Mouse (Mus musculus) ZHBTc4 (cell line): ENCODE data around the gene Prkcb.
"Not testable (repeated sequence)": the region's sequence is repeated elsewhere in the genome, so short reads cannot be mapped to it uniquely, and the experiment has no call there.

Experiments used
- DNase-seq: peaks from one replicate; pipeline ENCODE4 v3.0.0-alpha.2; 2011; ENCODE audit warnings: low read depth, low spot score

Gene Prkcb

DNA sequence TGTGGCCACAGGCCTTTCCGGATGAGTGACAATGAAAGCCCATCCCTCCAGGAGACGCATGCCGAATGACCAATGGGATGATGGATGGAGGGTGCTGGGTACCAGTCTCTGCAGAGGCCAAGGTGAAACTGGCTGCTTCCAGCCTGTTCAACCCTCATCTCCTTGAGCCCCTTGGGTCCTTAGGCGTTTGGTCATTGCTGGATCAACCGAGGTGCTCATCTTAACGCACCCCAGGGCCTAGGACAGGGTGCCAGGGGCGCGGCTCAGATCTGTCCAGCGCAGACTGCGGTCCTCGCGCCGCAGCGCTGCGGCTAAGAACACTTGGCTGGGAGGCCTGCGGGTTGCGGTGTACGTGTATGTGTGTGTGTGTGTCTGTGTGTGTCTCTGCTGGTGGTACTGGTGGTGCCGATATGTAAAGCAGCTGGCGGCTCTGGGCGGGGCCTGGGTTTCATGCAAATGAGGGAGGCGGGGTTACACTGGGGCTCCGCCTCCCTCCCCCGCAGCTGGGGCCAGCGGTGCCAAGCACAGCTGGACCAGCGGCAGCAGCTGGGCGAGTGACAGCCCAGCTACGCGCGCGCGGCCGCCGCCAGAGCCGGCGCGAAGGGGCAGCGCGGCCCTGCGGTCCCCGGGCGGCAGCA lies at the start of gene Prkcb:
Gene Prkcb (plus strand): TSS at position 147 of the 638 bp plus-strand sequence.
- peak; percentile 82 for DNase-seq

DNA sequence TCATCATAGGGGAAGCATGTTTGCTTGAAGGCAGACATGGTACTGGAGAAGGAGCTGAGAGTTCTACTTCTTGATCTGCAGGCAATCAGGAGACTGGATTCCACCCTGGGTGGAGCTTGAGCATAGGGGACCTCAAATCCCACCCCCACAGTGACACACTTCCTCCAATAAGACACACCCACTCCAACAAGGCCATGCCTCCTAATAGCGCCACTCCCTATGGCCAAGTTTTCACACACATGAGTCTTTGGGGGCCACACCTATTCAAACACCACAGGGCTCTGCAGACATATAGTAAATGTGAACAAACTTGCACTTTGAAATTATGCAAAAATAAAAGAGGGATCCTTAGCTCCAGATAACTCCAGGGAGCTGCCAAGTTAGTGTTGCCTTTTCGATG lies 49.6 kb upstream of the Prkcb start:
- DNase-seq: peak; percentile 15

GRCm38 (mm10) chr7:122240413-122241119 lies 48.0 kb upstream of the Prkcb start:
- no peak for DNase-seq

- peak; percentile 76 for DNase-seq
Observed at GRCm38 (mm10) chr7:122242260-122242659, 46.3 kb upstream of the Prkcb start.

GRCm38 (mm10) chr7:122242744-122243143 lies 45.8 kb upstream of the Prkcb start:
- not testable (repeated sequence) for DNase-seq

DNA sequence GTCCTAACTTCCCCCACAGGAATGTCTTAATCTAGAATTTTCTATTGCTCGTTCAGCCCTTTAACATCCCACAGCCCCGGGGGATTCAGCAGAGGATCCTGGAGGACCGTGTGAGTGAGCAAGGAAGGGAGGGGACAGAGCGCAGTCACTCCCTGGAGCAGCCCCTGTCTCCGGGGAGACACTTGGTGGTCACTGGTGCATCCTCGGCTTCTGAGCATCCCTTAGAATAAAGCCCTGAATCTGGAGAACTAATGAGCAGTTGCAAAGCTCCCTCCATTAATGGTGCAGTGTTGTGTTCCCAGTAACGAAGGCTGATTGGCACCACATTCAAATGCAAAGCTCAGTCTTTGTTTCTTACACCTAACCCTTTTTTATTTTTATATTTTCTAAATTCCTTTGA lies 44.4 kb upstream of the Prkcb start:
- no peak for DNase-seq

- DNase-seq: no peak
Observed at GRCm38 (mm10) chr7:122244584-122244983, 44.0 kb upstream of the Prkcb start.

DNA sequence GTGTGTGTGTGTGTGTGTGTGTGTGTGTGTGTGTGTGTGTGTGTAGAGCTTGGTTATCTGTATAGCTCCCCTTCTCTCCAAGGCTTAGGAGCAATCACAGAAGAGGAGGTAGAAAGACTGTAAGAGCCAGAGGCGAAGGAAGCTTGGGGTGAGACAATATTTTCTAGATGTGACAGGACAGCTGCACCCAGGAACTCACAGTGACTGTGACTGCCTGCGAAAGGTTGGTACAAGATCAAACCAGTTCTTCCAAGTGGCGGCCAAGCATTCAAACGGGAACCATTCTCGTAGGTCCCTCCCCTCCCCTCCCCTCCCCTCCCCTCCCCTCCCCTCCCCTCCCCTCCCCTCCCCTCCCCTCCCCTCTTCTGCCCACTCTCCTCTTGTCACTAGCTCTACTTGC lies 42.6 kb upstream of the Prkcb start:
- DNase-seq: peak; percentile 63

- DNase-seq: no peak
Observed at GRCm38 (mm10) chr7:122247254-122247864, 41.2 kb upstream of the Prkcb start.

- no peak for DNase-seq
Observed at GRCm38 (mm10) chr7:122249321-122249821, 39.2 kb upstream of the Prkcb start.

GRCm38 (mm10) chr7:122251197-122252011 lies 37.1 kb upstream of the Prkcb start:
- peak; percentile 88 for DNase-seq

- no peak for DNase-seq
Observed at GRCm38 (mm10) chr7:122256722-122257121, 31.8 kb upstream of the Prkcb start.

DNA sequence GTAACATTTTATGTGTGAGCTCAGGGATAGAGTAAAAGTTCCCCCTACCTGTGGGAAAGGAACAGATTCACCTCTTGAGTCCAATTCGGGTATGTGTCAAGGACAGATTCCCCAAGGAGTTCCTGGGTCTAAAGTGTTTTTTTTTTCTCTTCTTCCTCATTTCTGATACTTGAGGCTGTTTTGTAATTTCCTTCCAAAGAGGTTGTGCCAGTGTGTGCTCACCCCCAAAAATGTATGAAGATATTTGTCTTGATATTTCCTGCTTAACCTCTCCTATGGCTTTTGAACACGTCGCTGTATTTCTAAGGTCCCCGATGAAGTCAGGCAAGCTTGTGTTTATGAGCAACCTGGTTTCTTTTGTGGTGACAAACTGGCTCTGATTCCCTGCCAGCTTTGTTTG lies 30.0 kb upstream of the Prkcb start:
- no peak for DNase-seq

- no peak for DNase-seq
Observed at GRCm38 (mm10) chr7:122260055-122260602, 28.4 kb upstream of the Prkcb start.

DNA sequence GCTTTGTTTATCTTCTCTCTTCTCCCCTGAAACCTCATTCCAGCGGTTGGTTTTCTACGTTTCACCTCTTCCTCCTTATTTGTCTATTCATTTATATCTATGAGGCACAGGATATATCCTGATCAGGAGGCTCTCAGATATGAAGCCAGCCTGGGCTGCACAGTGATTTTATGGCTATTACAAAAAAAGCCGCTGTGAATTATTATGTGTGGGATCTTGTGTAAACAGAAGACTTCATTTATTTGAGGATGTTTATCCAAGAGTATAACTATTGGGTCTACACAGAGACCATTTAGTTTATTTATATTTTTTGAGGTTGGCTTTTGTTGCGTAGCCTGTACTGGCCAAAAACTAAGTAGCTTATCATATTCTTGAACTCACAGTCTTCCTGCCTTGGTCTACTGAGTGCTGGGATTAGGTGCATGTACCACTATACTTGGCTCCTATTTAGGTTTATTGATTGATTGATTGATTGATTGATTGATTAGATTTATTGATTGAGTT lies 19.5 kb upstream of the Prkcb start:
- no peak for DNase-seq

- no peak for DNase-seq
Observed at GRCm38 (mm10) chr7:122272334-122272733, 16.2 kb upstream of the Prkcb start.

DNA sequence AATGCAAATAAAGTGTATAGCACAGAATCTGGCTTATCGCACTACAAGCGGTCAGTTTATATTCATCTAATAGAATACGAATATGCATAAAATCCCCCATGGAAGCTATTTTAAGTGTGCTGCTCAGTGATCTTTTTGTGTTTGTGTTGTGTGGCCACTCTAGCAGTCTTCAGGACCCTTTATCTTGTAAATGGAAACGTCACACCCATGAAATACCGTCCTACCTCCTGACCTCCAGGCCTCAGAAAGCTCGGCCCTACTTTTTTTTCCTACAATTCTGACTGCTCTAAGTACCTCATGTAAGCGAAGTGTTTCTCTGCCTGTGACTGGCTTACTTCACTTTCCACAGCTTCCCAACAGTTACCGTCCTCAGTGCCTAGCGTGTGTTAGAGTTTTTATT lies 9.0 kb upstream of the Prkcb start:
- peak; percentile 73 for DNase-seq

GRCm38 (mm10) chr7:122280334-122280733 lies 8.2 kb upstream of the Prkcb start:
- no peak for DNase-seq

GRCm38 (mm10) chr7:122282584-122282983 lies 6.0 kb upstream of the Prkcb start:
- DNase-seq: peak; percentile 25

DNA sequence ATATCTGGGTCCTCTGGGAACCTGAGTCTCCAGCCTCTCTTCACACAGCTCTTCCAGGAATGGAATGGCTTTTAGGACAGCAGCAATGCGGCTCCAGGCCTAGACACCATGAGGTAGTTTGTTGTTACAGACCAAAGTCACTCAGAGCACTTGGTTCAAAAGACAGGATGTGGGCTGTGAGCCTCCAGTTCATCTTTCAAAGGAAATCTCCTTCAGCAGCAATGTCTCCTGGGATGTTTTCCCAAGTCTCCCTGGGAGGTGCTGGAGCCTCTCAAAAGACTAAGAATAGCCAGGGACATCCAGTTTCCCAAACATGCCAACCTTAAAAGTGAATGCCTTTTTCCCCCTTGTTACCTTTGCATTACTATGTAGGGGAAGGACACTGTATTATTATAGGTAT lies 1.3 kb upstream of the Prkcb start:
- DNase-seq: no peak
